Mouse (Mus musculus): ENCODE results near the gene Slc12a6.

DNA sequence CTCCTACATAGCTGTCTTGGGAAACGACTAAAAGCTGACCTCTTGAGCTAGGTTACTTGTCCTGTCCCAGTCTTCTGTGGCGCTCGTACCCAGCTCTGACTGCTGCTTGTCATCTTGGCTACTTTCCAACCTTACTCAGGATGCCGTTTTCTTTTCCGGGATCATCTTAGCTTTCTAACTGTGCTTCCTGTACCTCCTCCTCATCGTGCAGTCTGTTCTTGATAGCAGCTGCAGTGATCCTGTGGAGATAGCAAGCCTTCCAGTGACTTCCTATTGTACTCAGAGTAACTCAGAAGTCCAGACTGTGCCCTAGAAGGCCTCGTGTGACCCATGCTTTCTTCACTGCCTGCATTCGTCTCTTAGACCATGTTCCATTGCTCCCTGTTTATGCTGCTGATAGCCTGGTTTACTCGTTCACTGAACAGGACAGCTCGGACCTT, 43.6 kb downstream of the Slc12a6 start:
- TF ChIP-seq CHD2 (IDR thresholded peaks at IDR 0.05; ENCODE audit: low read depth, low read length): no peak
- TF ChIP-seq ZNF384 (IDR thresholded peaks at IDR 0.05; ENCODE audit: low read depth, low read length): no peak

All from ES-E14 (cell line).